Mouse (Mus musculus) lung, postnatal 0 days (tissue): ENCODE measurements at regions not wholly inside any gene's neighbourhood (a gene's known extent, or its start where the extent isn't known, plus 50 kb on each side); places are given as distances from the start of the nearest gene placed in this dataset.
A peak's percentile ranks its signal among the peaks of the same experiment; 100 is the strongest.

Source experiments
- ATAC-seq: fragments of 200-750 bp; cut with Nextera tagmentation; 2 replicates; pipeline ENCODE4 v1.8.0; 2017; ENCODE audit warnings: moderate library complexity
- DNase-seq: peaks from one replicate; pipeline ENCODE4 v3.0.0-alpha.2; 2016; ENCODE audit warnings: low spot score
- H3K27ac ChIP-seq: fragments of 300-500 bp; sonication (generic); 2 replicates; pipeline ENCODE4 v1.5.1; 2014; ENCODE audit warnings: antibody characterized with exemption, mild to moderate bottlenecking, low read length, mixed read lengths
- H3K27me3 ChIP-seq: fragments of 300-500 bp; sonication (generic); replicated peaks from 2 replicates; pipeline ENCODE4 v1.6.1; 2014; ENCODE audit warnings: low read length, mixed read lengths; ENCODE audit not compliant: insufficient read depth
- H3K36me3 ChIP-seq: fragments of 300-500 bp; sonication (generic); 2 replicates; pipeline ENCODE4 v1.6.1; 2014; ENCODE audit warnings: low read length, mixed read lengths; ENCODE audit not compliant: insufficient read depth
- H3K4me1 ChIP-seq: fragments of 300-500 bp; sonication (generic); 2 replicates; pipeline ENCODE4 v1.6.1; 2014; ENCODE audit warnings: antibody characterized with exemption, low read depth, low read length, mixed read lengths; ENCODE audit not compliant: insufficient read depth
- H3K4me2 ChIP-seq: fragments of 300-500 bp; sonication (generic); replicated peaks from 2 replicates; pipeline ENCODE4 v1.6.1; 2014; ENCODE audit warnings: low read depth, mild to moderate bottlenecking, low read length, moderate library complexity, mixed read lengths
- H3K4me3 ChIP-seq: fragments of 300-500 bp; sonication (generic); 2 replicates; pipeline ENCODE4 v1.5.1; 2014; ENCODE audit warnings: low read depth, low read length
- H3K9ac ChIP-seq: fragments of 300-500 bp; sonication (generic); replicated peaks from 2 replicates; pipeline ENCODE4 v1.6.1; 2014; ENCODE audit warnings: low read depth, mild to moderate bottlenecking
- H3K9me3 ChIP-seq: fragments of 300-500 bp; sonication (generic); 2 replicates; pipeline ENCODE4 v1.6.1; 2016; ENCODE audit warnings: low read length, mixed read lengths
- CTCF ChIP-seq: IDR thresholded peaks from 2 replicates; pipeline ENCODE4 v1.5.1; 2016; ENCODE audit warnings: antibody characterized with exemption, mild to moderate bottlenecking
- EP300 ChIP-seq: IDR thresholded peaks from 2 replicates; pipeline ENCODE4 v1.6.1; 2016; ENCODE audit warnings: antibody characterized with exemption, mild to moderate bottlenecking, control low read depth
- WGBS: fragments of 180-500 bp; shearing (Covaris S2); extraction: QIAGEN DNeasy Blood & Tissue Kit; methylation state at CpG from one replicate; pipeline ENCODE4 v1.1.7; 2014; 5-methylcytosine and 5-hydroxymethylcytosine counted together

DNA sequence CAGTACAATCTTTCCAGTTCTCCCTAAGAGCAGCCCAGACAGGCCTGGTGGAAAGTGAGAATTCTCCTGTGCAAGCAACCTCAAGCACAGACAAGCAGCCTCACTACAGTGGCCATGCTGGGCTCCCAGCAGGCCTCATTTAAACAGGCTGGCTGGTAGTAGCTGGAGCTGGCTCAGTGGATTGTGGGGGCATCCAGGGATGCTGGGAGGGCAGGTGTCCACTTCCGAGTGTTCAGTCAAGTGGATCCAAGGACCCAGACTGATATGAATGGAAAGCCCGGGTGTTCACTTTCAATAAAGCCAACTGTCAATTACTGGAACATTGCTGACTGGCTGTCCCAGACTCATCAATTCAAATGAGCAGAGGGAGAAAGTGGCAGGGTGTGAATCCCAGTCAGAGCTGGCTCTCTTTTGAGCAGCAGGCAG lies 77.2 kb upstream of the Cxcr4 start:
- ATAC-seq (no peak), DNase-seq (no peak)
- Histone ChIP-seq H3K4me3 (no peak overlapping the region), H3K27me3 (no peaks in the 10 kb centered on the region), H3K36me3 (no peaks in the 10 kb centered on the region), H3K9ac (no peak overlapping the region), H3K27ac (no peak overlapping the region), H3K4me2 (no peak overlapping the region), H3K9me3 (no peaks in the 10 kb centered on the region), H3K4me1 (peaks cover 6% of the 10 kb centered on the region; the same call in 1 of the 2 replicates)
- TF ChIP-seq EP300 (no peak), CTCF (no peak)
- WGBS, result 68% methylated on average over 2 of the region's 2 CpGs

DNA sequence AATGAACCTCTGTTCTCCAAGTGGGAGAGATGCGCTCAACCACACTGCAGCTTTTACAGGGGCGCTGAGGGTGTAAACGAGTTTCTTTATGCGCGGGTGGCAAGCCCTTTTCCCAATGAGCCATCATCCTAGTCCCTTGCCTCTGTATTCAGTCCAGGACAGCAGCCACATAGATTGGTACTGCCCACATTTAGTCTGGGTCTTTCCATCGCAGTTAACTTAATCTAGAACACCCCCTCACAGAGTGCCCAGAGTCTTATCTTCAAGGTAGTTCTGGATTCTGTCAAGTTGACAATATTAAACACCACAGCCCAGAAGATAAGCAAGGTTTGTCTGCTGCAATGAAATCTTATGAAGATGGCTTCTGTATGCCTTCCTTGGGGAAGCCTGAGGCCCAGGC lies 76.6 kb upstream of the Cxcr4 start:
- TF ChIP-seq CTCF, result no peak
- TF ChIP-seq EP300, result no peak
- Histone ChIP-seq H3K36me3 (no peaks in the 10 kb centered on the region), H3K27ac (no peak overlapping the region), H3K4me3 (no peak overlapping the region), H3K4me1 (peaks cover 6% of the 10 kb centered on the region; the same call in 1 of the 2 replicates), H3K4me2 (no peak overlapping the region), H3K27me3 (no peaks in the 10 kb centered on the region), H3K9me3 (no peaks in the 10 kb centered on the region), H3K9ac (no peak overlapping the region)
- WGBS, result 85% methylated on average over 6 of the region's 6 CpGs
- ATAC-seq (no peak), DNase-seq (no peak)

DNA sequence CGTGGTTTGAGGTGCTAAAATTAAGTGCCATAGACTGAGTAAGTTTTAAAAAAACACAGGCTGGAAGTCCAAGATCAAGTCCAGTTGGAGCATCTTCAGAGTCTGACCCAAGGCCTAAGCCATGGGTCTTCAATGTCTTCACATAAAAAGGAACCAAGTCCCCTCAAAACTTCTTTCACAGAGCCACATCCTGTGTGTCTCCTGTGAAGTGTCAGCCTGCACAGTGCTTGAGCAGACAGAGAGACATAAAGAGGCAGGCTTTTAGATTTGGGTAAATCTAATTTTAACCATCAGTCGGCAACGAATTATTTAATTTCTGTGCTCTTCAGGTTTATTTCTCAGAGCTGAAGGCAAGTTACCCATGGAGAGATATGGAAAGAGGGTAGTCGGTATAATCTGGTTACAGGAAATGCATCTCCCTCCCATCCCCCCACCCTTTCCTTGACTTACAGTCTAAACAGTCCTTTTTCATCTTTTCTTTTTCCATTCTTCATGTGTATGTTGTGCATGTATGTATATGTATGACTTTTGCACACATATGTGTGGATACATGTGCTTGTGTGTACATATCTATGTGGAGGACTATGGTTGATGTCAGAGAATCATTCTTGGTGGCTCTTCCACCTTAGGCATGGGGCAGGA lies 75.1 kb upstream of the Cxcr4 start:
- no peak for TF ChIP-seq CTCF
- no peak for TF ChIP-seq EP300
- Histone ChIP-seq H3K9me3 (no peaks in the 10 kb centered on the region), H3K27ac (no peak overlapping the region), H3K4me1 (peaks cover 6% of the 10 kb centered on the region; the same call in 1 of the 2 replicates), H3K36me3 (no peaks in the 10 kb centered on the region), H3K4me3 (no peak overlapping the region), H3K9ac (no peak overlapping the region), H3K4me2 (no peak overlapping the region), H3K27me3 (no peaks in the 10 kb centered on the region)
- ATAC-seq (no peak), DNase-seq (no peak)
- 77% methylated on average over 4 of the region's 4 CpGs for WGBS

DNA sequence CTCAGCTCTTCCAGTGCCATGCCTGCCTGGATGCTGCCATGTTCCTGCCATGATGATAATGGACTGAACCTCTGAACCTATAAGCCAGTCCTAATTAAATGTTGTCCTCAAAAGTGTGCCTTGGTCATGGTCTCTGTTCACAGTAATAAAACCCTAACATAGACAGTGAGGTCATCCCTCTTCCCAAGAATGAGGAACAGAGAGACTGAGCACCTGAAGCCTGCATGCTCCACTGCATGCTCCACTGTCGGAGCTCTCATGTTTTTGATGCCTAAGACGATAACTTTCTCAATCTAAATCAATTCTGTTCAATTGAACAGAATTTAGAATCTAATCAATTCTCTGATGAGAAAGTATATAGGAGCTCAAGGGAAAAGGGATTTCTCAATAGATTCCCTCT lies 71.1 kb upstream of the Cxcr4 start:
- H3K4me3 ChIP-seq, result no peak overlapping the region

DNA sequence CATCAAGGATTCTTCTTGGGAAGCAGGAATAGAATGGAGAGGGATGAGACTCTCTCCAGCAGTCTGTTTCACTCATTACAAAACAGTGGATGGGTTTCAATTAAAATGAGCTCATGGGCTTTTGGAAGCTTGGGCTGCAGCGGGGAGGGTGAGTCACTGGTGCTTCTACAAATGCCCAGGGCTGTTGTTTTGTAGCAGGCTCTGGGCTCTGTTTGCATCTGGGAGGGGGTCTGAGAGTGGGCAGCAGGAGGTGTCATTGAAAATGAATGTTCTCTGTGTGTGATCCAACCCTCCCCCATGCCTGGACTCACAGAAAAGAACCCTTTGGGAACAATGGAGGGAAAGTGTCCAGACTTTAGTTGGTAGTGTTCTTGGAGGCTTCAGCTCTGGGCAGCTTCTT lies 67.8 kb upstream of the Cxcr4 start:
- Histone ChIP-seq H3K27me3 (no peaks in the 10 kb centered on the region), H3K27ac (no peak overlapping the region), H3K4me1 (no peaks in the 10 kb centered on the region), H3K4me2 (no peak overlapping the region), H3K9me3 (no peaks in the 10 kb centered on the region), H3K36me3 (no peaks in the 10 kb centered on the region), H3K4me3 (no peak overlapping the region), H3K9ac (no peak overlapping the region)
- 58% methylated on average over 1 of the region's 1 CpGs for WGBS
- peak; percentile 32 for ATAC-seq
- no peak for DNase-seq
- TF ChIP-seq CTCF (no peak), EP300 (no peak)

More for the DNA sequence above, 71.1 kb upstream of the Cxcr4 start:
- no peaks in the 10 kb centered on the region for H3K36me3 ChIP-seq
- no peak for ATAC-seq
- H3K9me3 ChIP-seq, result no peaks in the 10 kb centered on the region
- H3K4me1 ChIP-seq, result no peaks in the 10 kb centered on the region
- H3K9ac ChIP-seq, result no peak overlapping the region
- no peak overlapping the region for H3K27ac ChIP-seq
- H3K27me3 ChIP-seq, result no peaks in the 10 kb centered on the region
- WGBS, result 99% methylated on average over 2 of the region's 2 CpGs
- no peak overlapping the region for H3K4me2 ChIP-seq
- TF ChIP-seq CTCF (no peak), EP300 (no peak)
- DNase-seq, result no peak

DNA sequence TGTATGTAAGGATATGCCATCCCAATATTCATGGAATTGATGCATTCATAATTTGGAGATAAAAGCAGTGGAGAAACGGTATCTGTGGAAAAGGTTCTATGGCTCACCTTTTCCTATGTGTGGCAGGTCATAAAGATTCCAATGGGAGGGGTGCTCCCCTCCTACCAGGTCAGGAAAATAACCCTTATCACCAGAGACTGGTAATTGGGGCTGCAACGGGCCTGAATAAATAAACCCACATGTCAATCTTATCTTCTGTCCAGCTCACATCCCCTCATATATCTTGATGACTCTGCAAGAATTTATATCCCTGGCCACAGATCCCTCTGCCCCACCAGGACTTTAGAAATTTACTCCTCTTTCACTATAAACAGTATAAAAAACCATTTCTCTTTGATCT lies 66.7 kb upstream of the Cxcr4 start:
- DNase-seq, result no peak
- Histone ChIP-seq H3K4me3 (no peak overlapping the region), H3K36me3 (no peaks in the 10 kb centered on the region), H3K27ac (no peak overlapping the region), H3K9me3 (no peaks in the 10 kb centered on the region), H3K4me2 (no peak overlapping the region), H3K27me3 (no peaks in the 10 kb centered on the region), H3K9ac (no peak overlapping the region), H3K4me1 (no peaks in the 10 kb centered on the region)
- ATAC-seq, result no peak
- WGBS, result 18% methylated on average over 2 of the region's 2 CpGs
- TF ChIP-seq CTCF (no peak), EP300 (no peak)
